Mouse (Mus musculus): ENCODE measurements around the gene Bola1.

DNA sequence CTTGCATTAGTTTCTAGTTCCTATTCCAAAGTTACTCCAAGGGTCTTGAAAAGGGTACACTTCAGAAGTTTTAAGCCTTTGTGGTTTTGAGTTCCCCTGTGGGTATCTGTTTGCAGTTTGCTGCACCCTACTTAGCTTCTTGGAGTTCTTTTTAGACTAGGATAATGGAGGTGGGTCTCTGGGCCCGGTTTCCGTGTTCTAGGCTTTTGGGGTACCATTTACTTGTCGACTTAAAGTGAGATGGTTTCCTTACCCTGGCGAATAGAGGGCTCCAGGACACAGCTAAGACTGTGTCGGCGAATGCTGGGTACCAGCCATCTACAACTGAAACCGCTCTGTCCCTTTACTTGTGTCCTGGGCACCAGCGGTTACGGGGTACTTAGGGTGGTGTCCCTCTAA, 2.1 kb upstream of the Bola1 start:
- TF ChIP-seq POLR2A (IDR thresholded peaks at IDR 0.05; ENCODE audit: borderline replicate concordance, extremely low read depth, low read depth, low read length) (no peak), CTCF (IDR thresholded peaks at IDR 0.05; ENCODE audit: insufficient read depth, low read length) (no peak)

Measured in lung, adult 2 months (tissue).